Mouse (Mus musculus): Measurements from ENCODE around the gene Lactb.

DNA sequence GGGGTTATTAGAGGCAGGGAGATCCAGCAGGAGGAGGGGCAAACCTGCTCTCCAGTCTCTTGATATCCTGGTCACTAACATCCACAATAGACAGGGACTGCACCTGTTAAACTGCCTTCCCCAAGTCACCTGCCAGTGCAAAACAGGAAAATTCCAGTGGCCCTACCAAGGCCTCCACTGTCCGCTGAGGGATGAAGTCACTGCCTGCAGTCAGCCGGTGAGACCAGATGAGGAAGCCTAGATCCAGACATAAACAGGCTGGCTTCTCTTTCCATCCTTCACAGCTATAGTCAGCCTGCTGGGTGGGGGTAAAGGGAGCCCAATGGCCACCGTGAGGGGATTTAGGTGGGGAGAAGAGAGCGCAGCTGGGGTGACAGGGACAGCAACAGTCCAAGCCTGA is 28.4 kb upstream of the Lactb start:
- no peak for TF ChIP-seq CTCF (IDR thresholded peaks at IDR 0.05; ENCODE audit: low read depth, low read length)
- TF ChIP-seq POLR2A (IDR thresholded peaks at IDR 0.05; ENCODE audit: extremely low read depth, insufficient read depth, low read length): no peak
